Mouse (Mus musculus) liver (tissue): ENCODE results near the gene Pafah2.

Experiments used
- DNase-seq: peaks from one replicate; pipeline ENCODE4 v3.0.0-alpha.2; 2020; ENCODE audit warnings: mixed read lengths

Gene Pafah2

GRCm38 (mm10) chr4:134466381-134467262, 70.5 kb downstream of the Pafah2 start:
- no peak for DNase-seq

- DNase-seq: peak; percentile 58
Observed at GRCm38 (mm10) chr4:134467435-134468214, 71.5 kb downstream of the Pafah2 start.

GRCm38 (mm10) chr4:134468215-134468575, 72.1 kb downstream of the Pafah2 start, which contains the start of gene Stmn1:
Stmn1 (plus strand) TSS chr4:134468320.
- peak; percentile 97 for DNase-seq

GRCm38 (mm10) chr4:134468578-134469266, 72.6 kb downstream of the Pafah2 start:
- peak; percentile 99 for DNase-seq

- no peak for DNase-seq
Observed at GRCm38 (mm10) chr4:134469341-134469796, 73.2 kb downstream of the Pafah2 start.

GRCm38 (mm10) chr4:134469985-134470384, 73.9 kb downstream of the Pafah2 start:
- no peak for DNase-seq

GRCm38 (mm10) chr4:134471469-134471868, 75.3 kb downstream of the Pafah2 start:
- no peak for DNase-seq

GRCm38 (mm10) chr4:134473764-134474163, 77.6 kb downstream of the Pafah2 start:
- no peak for DNase-seq

- no peak for DNase-seq
Observed at GRCm38 (mm10) chr4:134474240-134474639, 78.1 kb downstream of the Pafah2 start.

- DNase-seq: no peak
Observed at GRCm38 (mm10) chr4:134476899-134477298, 80.8 kb downstream of the Pafah2 start.
